ENCODE assay signal across 8 mouse cellular contexts in the genomic region with DNA sequence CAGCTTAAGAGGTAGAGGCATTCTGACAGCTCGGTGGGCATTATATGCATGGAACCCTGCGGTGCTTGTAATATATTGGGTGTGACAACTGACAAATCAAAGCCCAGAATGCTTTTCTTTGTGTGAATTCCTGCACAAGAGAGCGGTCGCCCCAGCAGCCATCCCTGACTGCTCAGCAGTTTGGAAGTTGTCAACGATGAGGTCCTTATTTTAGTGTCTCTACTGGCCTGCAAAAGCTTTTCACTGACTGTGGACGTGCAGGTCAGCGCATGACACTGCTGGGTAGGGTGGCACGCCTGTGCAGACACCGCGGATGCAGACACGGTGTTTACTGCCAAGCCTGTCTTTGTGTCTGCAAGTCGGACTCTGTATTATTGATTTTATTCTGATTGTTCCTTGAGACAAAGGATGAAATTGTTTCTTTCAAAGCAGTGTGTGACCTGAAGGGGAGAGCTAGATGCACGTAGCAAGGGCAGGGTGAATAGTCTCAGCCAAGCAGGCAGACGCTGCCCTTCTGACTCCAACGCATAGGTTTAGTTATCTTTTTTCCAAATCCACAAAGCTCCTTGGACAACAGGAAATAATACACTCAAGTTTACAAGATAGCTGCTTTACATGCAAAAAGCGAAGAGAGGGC.
DNase-seq lines count a peak whose midpoint lies in the region; ATAC-seq and TF ChIP-seq lines count a peak whose summit lies in the region.

No protein-coding gene starts in this region.

- DNase-seq in liver, adult 2 months (ENCODE audit: extremely low read depth, low read depth, low spot score), result peak; percentile 68
- DNase-seq in liver, result no peak
- DNase-seq in forebrain, postnatal 0 days, result peak; percentile 59
- DNase-seq in liver, postnatal 0 days, result no peak
- no peak for DNase-seq in adrenal gland, postnatal 10 days
- no peak for DNase-seq in testis, postnatal 14 days (ENCODE audit: low spot score)
- no peak for DNase-seq in layer of hippocampus, postnatal 14 days (ENCODE audit: low spot score in 2 of 2)

- WGBS in liver, adult 2 months, result 27% methylated on average over 16 of the region's 16 CpGs
- 6% methylated on average over 16 of the region's 16 CpGs for WGBS in forebrain, postnatal 0 days
- 45% methylated on average over 16 of the region's 16 CpGs for WGBS in liver, postnatal 0 days (ENCODE audit: insufficient replicate concordance)
- WGBS in olfactory bulb, adult 2 months, result 21% methylated on average over 16 of the region's 16 CpGs

- H3K4me2 ChIP-seq in forebrain, postnatal 0 days (ENCODE audit: low read depth), result peak overlapping the region; percentile 53
- H3K4me2 ChIP-seq in liver, postnatal 0 days (ENCODE audit: low read depth, low read length), result peak overlapping the region; percentile 51

- TF ChIP-seq EP300 in liver, postnatal 0 days (IDR thresholded peaks at IDR 0.05; ENCODE audit: low read depth), result no peak

- H3K27ac ChIP-seq in liver, adult 2 months (replicated peaks; ENCODE audit: insufficient read depth, low read depth, low read length), result no peak overlapping the region
- peak overlapping the region; percentile 77 for H3K27ac ChIP-seq in forebrain, postnatal 0 days (ENCODE audit: low read depth, low read length)
- H3K27ac ChIP-seq in liver, postnatal 0 days (ENCODE audit: low read depth), result no peak overlapping the region
- peak overlapping the region; percentile 32 for H3K27ac ChIP-seq in olfactory bulb, adult 2 months (ENCODE audit: insufficient read depth, low read depth, low read length)

- H3K4me3 ChIP-seq in liver, adult 2 months (ENCODE audit: insufficient read depth, low read depth, low read length), result peak overlapping the region; percentile 16; the same call in 1 of the 2 replicates
- H3K4me3 ChIP-seq in forebrain, postnatal 0 days (ENCODE audit: low read depth, low read length), result peak overlapping the region; percentile 25
- H3K4me3 ChIP-seq in liver, postnatal 0 days (ENCODE audit: low read depth, low read length), result 0 out of 2 replicates have a peak overlapping the region, but pooled peaks have one; percentile 11
- peak overlapping the region; percentile 40 for H3K4me3 ChIP-seq in olfactory bulb, adult 2 months (ENCODE audit: insufficient read depth, low read depth, low read length)

- H3K27me3 ChIP-seq in liver, adult 2 months (ENCODE audit: control insufficient read depth, insufficient read depth, low read length), result no peaks in the 10 kb centered on the region
- no peaks in the 10 kb centered on the region for H3K27me3 ChIP-seq in forebrain, postnatal 0 days (ENCODE audit: insufficient read depth, low read length)
- H3K27me3 ChIP-seq in liver, postnatal 0 days (ENCODE audit: insufficient read depth, low read length), result no peaks in the 10 kb centered on the region

- no peak for TF ChIP-seq POLR2A in liver, adult 2 months (IDR thresholded peaks at IDR 0.05; ENCODE audit: extremely low read depth, insufficient read depth, low read length)
- TF ChIP-seq POLR2A in olfactory bulb, adult 2 months (IDR thresholded peaks at IDR 0.05; ENCODE audit: insufficient read depth, low read depth, low read length), result no peak

- H3K79me2 ChIP-seq in liver, adult 2 months (ENCODE audit: control insufficient read depth, insufficient read depth, low read length), result no peaks in the 10 kb centered on the region

- no peaks in the 10 kb centered on the region for H3K36me3 ChIP-seq in liver, adult 2 months (ENCODE audit: control insufficient read depth, insufficient read depth, low read length)
- H3K36me3 ChIP-seq in forebrain, postnatal 0 days (ENCODE audit: insufficient read depth), result no peaks in the 10 kb centered on the region
- no peaks in the 10 kb centered on the region for H3K36me3 ChIP-seq in liver, postnatal 0 days (replicated peaks; ENCODE audit: insufficient read depth, low read length)

- H3K9me3 ChIP-seq in forebrain, postnatal 0 days (ENCODE audit: low read length), result no peaks in the 10 kb centered on the region
- no peaks in the 10 kb centered on the region for H3K9me3 ChIP-seq in liver, postnatal 0 days (ENCODE audit: low read length)

- TF ChIP-seq CTCF in liver, adult 2 months (IDR thresholded peaks at IDR 0.05; ENCODE audit: low read depth, low read length), result no peak
- no peak for TF ChIP-seq CTCF in forebrain, postnatal 0 days (IDR thresholded peaks at IDR 0.05; ENCODE audit: low read depth)
- TF ChIP-seq CTCF in liver, postnatal 0 days (IDR thresholded peaks at IDR 0.05; ENCODE audit: low read depth), result no peak
- TF ChIP-seq CTCF in olfactory bulb, adult 2 months (IDR thresholded peaks at IDR 0.05; ENCODE audit: insufficient read depth, low read depth, low read length), result no peak

- no peak overlapping the region for H3K9ac ChIP-seq in liver, adult 2 months (ENCODE audit: low read depth, low read length)
- peak overlapping the region; percentile 50 for H3K9ac ChIP-seq in forebrain, postnatal 0 days
- no peak overlapping the region for H3K9ac ChIP-seq in liver, postnatal 0 days (replicated peaks)

- H3K4me1 ChIP-seq in liver, adult 2 months (ENCODE audit: control insufficient read depth, insufficient read depth, low read length), result peaks cover 16% of the 10 kb centered on the region
- peaks cover 18% of the 10 kb centered on the region; the same call in 1 of the 2 replicates for H3K4me1 ChIP-seq in forebrain, postnatal 0 days (ENCODE audit: insufficient read depth)
- H3K4me1 ChIP-seq in liver, postnatal 0 days (ENCODE audit: insufficient read depth), result peaks cover 10% of the 10 kb centered on the region
- peaks cover 14% of the 10 kb centered on the region for H3K4me1 ChIP-seq in olfactory bulb, adult 2 months (ENCODE audit: control insufficient read depth, insufficient read depth, low read length)

- ATAC-seq in forebrain, postnatal 0 days, result peak; percentile 50
- no peak; the same call in 1 of the 2 replicates for ATAC-seq in liver, postnatal 0 days

Comparison
In these comparisons a context has a peak if more than half of its experiments do, and no peak if none do; other contexts are left out.
1. DNase-seq: peak in liver, adult 2 months (single experiment) and forebrain, postnatal 0 days (single experiment); none in liver (single experiment), liver, postnatal 0 days (single experiment), adrenal gland, postnatal 10 days (single experiment), testis, postnatal 14 days (single experiment) and layer of hippocampus, postnatal 14 days (0 of 2).
2. H3K27ac ChIP-seq: peak in forebrain, postnatal 0 days (single experiment) and olfactory bulb, adult 2 months (single experiment); none in liver, adult 2 months (single experiment) and liver, postnatal 0 days (single experiment).
3. Peak in every context shown above with its lines, with median percentiles within 50 percentile points of each other: H3K4me3 ChIP-seq.